ENCODE assay signal across 25 mouse cellular contexts in the genomic region with DNA sequence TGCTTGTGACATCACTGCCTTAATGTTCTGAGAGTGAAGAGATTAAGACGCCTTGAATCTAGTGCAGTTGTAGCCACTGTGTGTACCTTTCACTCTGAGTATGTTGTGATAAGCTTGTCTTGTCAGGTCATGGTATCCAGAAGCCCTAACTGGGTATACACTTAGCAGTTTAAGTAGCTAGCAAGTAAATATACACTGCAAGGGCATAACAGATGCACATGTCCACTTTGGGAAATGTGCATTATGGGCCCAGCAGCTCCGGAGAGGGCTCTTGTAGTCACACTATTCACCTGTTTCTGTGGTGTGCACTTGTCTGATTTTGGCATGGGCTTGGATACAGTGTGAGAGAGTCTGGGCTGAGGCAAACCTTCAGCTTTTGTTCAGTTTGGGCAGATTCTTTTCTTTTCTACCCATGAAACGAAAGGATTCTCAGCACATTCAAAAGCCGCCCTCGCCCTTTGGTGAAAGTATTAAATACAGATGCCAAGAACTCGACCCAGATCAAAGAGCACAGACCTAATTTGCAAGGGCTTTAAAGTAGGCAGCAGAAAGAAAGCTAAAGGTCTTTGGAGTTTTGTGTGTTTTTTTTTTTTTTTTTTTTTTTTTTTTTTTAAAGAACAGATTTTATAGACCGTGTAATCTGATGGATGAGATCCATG.
DNase-seq lines count a peak whose midpoint lies in the region; ATAC-seq and TF ChIP-seq lines count a peak whose summit lies in the region.
"Had no signal": no experiment of that assay in that cellular context is flagged by ENCODE, and none has a peak within 500 bp of the region (broad histone marks: within the 10 kb centered on the region; RNA-seq: fewer than 3 reads in every experiment).

No protein-coding gene starts in this region.

- 0 out of 2 replicates have a peak overlapping the region, but pooled peaks have one; percentile 16 for H3K27ac ChIP-seq in forebrain, embryonic 13.5 days
- H3K27ac ChIP-seq in forebrain, embryonic 15.5 days (replicated peaks): no peak overlapping the region
- no peak overlapping the region for H3K27ac ChIP-seq in kidney, adult 2 months (ENCODE audit: insufficient read depth, low read depth, low read length)
- no peak overlapping the region for H3K27ac ChIP-seq in kidney, embryonic 14.5 days (ENCODE audit: low read depth, low read length)
- no peak overlapping the region for H3K27ac ChIP-seq in embryonic facial prominence, embryonic 11.5 days (replicated peaks; ENCODE audit: low read depth, low read length)
- H3K27ac ChIP-seq: embryonic facial prominence, embryonic 13.5 days; heart, embryonic 13.5 days; neural tube, embryonic 15.5 days; stomach, embryonic 15.5 days had no signal

- H3K36me3 ChIP-seq in forebrain, embryonic 13.5 days (ENCODE audit: poor library complexity, severe bottlenecking): no peaks in the 10 kb centered on the region
- no peaks in the 10 kb centered on the region for H3K36me3 ChIP-seq in forebrain, embryonic 15.5 days
- H3K36me3 ChIP-seq in kidney, adult 2 months (ENCODE audit: control insufficient read depth, insufficient read depth, low read length): no peaks in the 10 kb centered on the region
- H3K36me3 ChIP-seq in kidney, embryonic 14.5 days (ENCODE audit: control insufficient read depth, insufficient read depth, low read length): no peaks in the 10 kb centered on the region
- H3K36me3 ChIP-seq in embryonic facial prominence, embryonic 11.5 days (replicated peaks; ENCODE audit: control insufficient read depth, insufficient read depth, low read depth, low read length): no peaks in the 10 kb centered on the region
- H3K36me3 ChIP-seq: embryonic facial prominence, embryonic 13.5 days; heart, embryonic 13.5 days; neural tube, embryonic 15.5 days; stomach, embryonic 15.5 days had no signal

- H3K4me2 ChIP-seq in forebrain, embryonic 13.5 days: no peak overlapping the region
- H3K4me2 ChIP-seq in forebrain, embryonic 15.5 days (replicated peaks): no peak overlapping the region
- no peak overlapping the region for H3K4me2 ChIP-seq in kidney, embryonic 14.5 days (replicated peaks; ENCODE audit: low read depth, low read length)
- no peak overlapping the region for H3K4me2 ChIP-seq in embryonic facial prominence, embryonic 11.5 days (ENCODE audit: low read depth, low read length)
- H3K4me2 ChIP-seq: embryonic facial prominence, embryonic 13.5 days; heart, embryonic 13.5 days; liver, embryonic 11.5 days; neural tube, embryonic 15.5 days; stomach, embryonic 15.5 days had no signal

- WGBS in forebrain, embryonic 13.5 days: 18% methylated on average over 7 of the region's 7 CpGs
- 20% methylated on average over 7 of the region's 7 CpGs for WGBS in forebrain, embryonic 15.5 days
- 55% methylated on average over 7 of the region's 7 CpGs for WGBS in kidney, adult 2 months
- WGBS in kidney, embryonic 14.5 days: 68% methylated on average over 7 of the region's 7 CpGs
- WGBS in embryonic facial prominence, embryonic 11.5 days: 67% methylated on average over 7 of the region's 7 CpGs

- TF ChIP-seq POLR2A in kidney, adult 2 months (IDR thresholded peaks at IDR 0.05; ENCODE audit: low read depth, low read length): no peak

- no peaks in the 10 kb centered on the region for H3K9me3 ChIP-seq in forebrain, embryonic 13.5 days (replicated peaks)
- no peaks in the 10 kb centered on the region for H3K9me3 ChIP-seq in forebrain, embryonic 15.5 days
- H3K9me3 ChIP-seq in kidney, embryonic 14.5 days (ENCODE audit: control insufficient read depth, low read length): no peaks in the 10 kb centered on the region
- H3K9me3 ChIP-seq in embryonic facial prominence, embryonic 11.5 days (replicated peaks; ENCODE audit: control insufficient read depth, low read length): no peaks in the 10 kb centered on the region
- H3K9me3 ChIP-seq: embryonic facial prominence, embryonic 13.5 days; heart, embryonic 13.5 days; neural tube, embryonic 15.5 days; stomach, embryonic 15.5 days had no signal

- DNase-seq in kidney, adult 2 months: peak; percentile 12
- DNase-seq in embryonic facial prominence, embryonic 11.5 days (ENCODE audit: low spot score): peak; percentile 56
- DNase-seq in layer of hippocampus, adult 18-20 months (ENCODE audit: low spot score in 2 of 2): no peak
- DNase-seq in lung, postnatal 4 days: no peak
- DNase-seq: adrenal gland, postnatal 36 days; cerebellum, adult 18-20 months; cerebellum, postnatal 25 days; gastrocnemius, postnatal 36 days; heart, postnatal 36 days; layer of hippocampus, adult 9-11 months; lung, adult 18-20 months; lung, postnatal 14 days; thymus, adult 18-20 months; thymus, postnatal 4 days had no signal

- peaks cover 8% of the 10 kb centered on the region for H3K4me1 ChIP-seq in forebrain, embryonic 13.5 days
- H3K4me1 ChIP-seq in forebrain, embryonic 15.5 days: no peaks in the 10 kb centered on the region
- H3K4me1 ChIP-seq in kidney, adult 2 months (ENCODE audit: control insufficient read depth, insufficient read depth, low read length): no peaks in the 10 kb centered on the region
- no peaks in the 10 kb centered on the region for H3K4me1 ChIP-seq in kidney, embryonic 14.5 days (ENCODE audit: control insufficient read depth, insufficient read depth, low read length)
- no peaks in the 10 kb centered on the region; the same call in 1 of the 2 replicates for H3K4me1 ChIP-seq in embryonic facial prominence, embryonic 11.5 days (ENCODE audit: control insufficient read depth, insufficient read depth, low read length)
- H3K4me1 ChIP-seq: embryonic facial prominence, embryonic 13.5 days; heart, embryonic 13.5 days; neural tube, embryonic 15.5 days; stomach, embryonic 15.5 days had no signal

- no peaks in the 10 kb centered on the region for H3K27me3 ChIP-seq in forebrain, embryonic 13.5 days
- H3K27me3 ChIP-seq in forebrain, embryonic 15.5 days: no peaks in the 10 kb centered on the region
- no peaks in the 10 kb centered on the region for H3K27me3 ChIP-seq in kidney, adult 2 months (replicated peaks; ENCODE audit: control insufficient read depth, insufficient read depth, low read length)
- no peaks in the 10 kb centered on the region for H3K27me3 ChIP-seq in kidney, embryonic 14.5 days (ENCODE audit: control insufficient read depth, insufficient read depth, low read length)
- H3K27me3 ChIP-seq in embryonic facial prominence, embryonic 11.5 days (ENCODE audit: control insufficient read depth, insufficient read depth, low read length): no peaks in the 10 kb centered on the region; the same call in 1 of the 2 replicates
- H3K27me3 ChIP-seq: CH12.LX; embryonic facial prominence, embryonic 13.5 days; heart, embryonic 13.5 days; neural tube, embryonic 15.5 days; stomach, embryonic 15.5 days had no signal

- ATAC-seq in forebrain, embryonic 13.5 days: no peak
- ATAC-seq in forebrain, embryonic 15.5 days (replicated peaks): no peak
- ATAC-seq in kidney, embryonic 14.5 days (ENCODE audit: low FRiP score, low TSS enrichment): no peak
- ATAC-seq in embryonic facial prominence, embryonic 11.5 days (replicated peaks; ENCODE audit: insufficient number of reproducible peaks, low FRiP score, low TSS enrichment, low read depth): no peak
- ATAC-seq: hindbrain, embryonic 16.5 days; intestine, postnatal 0 days had no signal

- H3K9ac ChIP-seq in forebrain, embryonic 13.5 days: no peak overlapping the region
- H3K9ac ChIP-seq in forebrain, embryonic 15.5 days (replicated peaks): no peak overlapping the region
- H3K9ac ChIP-seq in kidney, embryonic 14.5 days (ENCODE audit: low read depth, low read length): no peak overlapping the region
- no peak overlapping the region for H3K9ac ChIP-seq in embryonic facial prominence, embryonic 11.5 days (replicated peaks; ENCODE audit: low read length)
- H3K9ac ChIP-seq: embryonic facial prominence, embryonic 13.5 days; heart, embryonic 13.5 days; neural tube, embryonic 15.5 days; stomach, embryonic 15.5 days had no signal

- TF ChIP-seq CTCF in kidney, adult 2 months (conservative IDR thresholded peaks at IDR 0.05; ENCODE audit: insufficient read depth, insufficient read length, low read depth, low read length): no peak

- H3K4me3 ChIP-seq in forebrain, embryonic 13.5 days: no peak overlapping the region
- no peak overlapping the region for H3K4me3 ChIP-seq in forebrain, embryonic 15.5 days
- H3K4me3 ChIP-seq in kidney, adult 2 months (ENCODE audit: insufficient read depth, low read depth, low read length): no peak overlapping the region
- H3K4me3 ChIP-seq in kidney, embryonic 14.5 days (ENCODE audit: low read length): no peak overlapping the region
- H3K4me3 ChIP-seq in embryonic facial prominence, embryonic 11.5 days (ENCODE audit: low read depth, low read length): no peak overlapping the region
- H3K4me3 ChIP-seq: embryonic facial prominence, embryonic 13.5 days; heart, embryonic 13.5 days; neural tube, embryonic 15.5 days; stomach, embryonic 15.5 days had no signal

Comparison
In these comparisons a context has a peak if more than half of its experiments do, and no peak if none do; other contexts are left out.
1. DNase-seq: peak in kidney, adult 2 months (single experiment) and embryonic facial prominence, embryonic 11.5 days (single experiment); none in layer of hippocampus, adult 18-20 months (0 of 2) and lung, postnatal 4 days (0 of 2).